Mouse (Mus musculus): ENCODE results near the gene Trmt13.

DNA sequence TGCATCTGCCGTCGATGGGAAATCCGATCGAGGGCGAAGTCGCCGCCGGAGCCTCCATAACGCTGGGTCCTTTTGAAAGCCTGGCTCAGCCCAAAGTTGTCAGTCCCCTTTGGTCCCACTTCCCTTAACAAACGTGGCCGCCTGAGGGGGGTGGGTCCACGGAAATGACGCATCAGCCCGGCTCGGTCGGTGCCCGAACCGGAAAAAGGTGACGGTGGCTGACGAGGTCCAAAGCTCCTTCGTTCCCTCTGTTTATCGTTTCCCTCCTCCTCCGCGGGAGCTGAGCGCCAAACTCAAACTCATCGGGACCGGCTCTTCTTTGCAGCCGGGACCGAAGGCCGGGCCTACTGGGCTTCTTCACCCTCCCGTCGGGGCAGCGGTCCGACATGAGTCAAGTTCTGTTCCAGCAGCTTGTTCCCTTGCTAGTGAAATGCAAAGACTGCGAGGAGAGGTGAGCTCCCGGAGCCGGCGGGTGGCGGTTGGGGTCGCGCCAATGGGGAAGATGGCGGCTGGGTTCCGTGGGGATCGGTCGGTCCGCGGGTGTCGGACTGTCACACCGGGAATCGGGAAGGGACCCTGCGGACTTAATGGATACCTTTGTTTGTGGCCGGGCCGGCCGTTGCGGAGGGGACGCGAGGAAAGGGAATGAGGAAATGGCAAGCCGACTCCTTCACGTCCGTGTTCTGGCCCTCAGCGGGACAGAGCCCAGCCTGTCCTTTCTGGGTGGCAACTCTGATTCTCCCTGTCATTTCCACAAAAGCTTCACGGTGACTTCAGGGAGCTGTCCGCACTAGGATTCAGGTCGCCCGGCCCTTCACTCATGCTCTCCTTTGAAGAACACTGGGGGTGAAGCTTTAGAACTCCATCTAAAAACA lies 19.4 kb downstream of the Trmt13 start, which contains the start of gene Sass6:
- no peak for TF ChIP-seq CTCF (IDR thresholded peaks at IDR 0.05; ENCODE audit: low read depth)
- TF ChIP-seq EP300 (optimal IDR thresholded peaks at IDR 0.05): peak; percentile 86

All from stomach, postnatal 0 days (tissue).